Mouse (Mus musculus): Measurements from ENCODE around the gene Tsen54.

The Tsen54 gene

GRCm38 (mm10) chr11:115803072-115803709 is 11.3 kb upstream of the Tsen54 start:
- 86% methylated on average over 24 of the region's 24 CpGs for WGBS

DNA sequence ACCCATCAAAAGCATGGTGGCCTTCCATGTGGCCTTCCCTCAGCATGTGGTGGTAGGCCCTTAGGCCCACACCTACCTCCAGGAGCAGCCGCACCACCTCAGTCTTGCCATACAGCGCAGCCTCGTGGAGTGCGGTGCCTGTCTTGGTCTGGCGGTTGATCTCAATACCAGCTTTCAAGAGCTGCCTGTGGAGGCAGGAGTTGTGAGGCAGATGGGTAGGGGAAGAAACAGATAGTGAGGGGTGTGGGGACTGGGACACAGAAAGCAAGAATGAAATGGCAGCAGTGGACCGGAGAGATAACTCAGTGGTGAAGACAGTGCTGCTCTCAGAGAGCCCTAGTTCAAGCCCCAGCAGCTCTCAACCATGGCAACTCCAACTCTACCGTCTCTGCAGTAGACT is 9.5 kb upstream of the Tsen54 start:
- WGBS = 83% methylated on average over 7 of the region's 7 CpGs

- 67% methylated on average over 10 of the region's 10 CpGs for WGBS
Measured at GRCm38 (mm10) chr11:115806154-115806553, 8.4 kb upstream of the Tsen54 start.

GRCm38 (mm10) chr11:115807306-115807705 is 7.2 kb upstream of the Tsen54 start:
- 57% methylated on average over 6 of the region's 6 CpGs for whole genome bisulfite sequencing

DNA sequence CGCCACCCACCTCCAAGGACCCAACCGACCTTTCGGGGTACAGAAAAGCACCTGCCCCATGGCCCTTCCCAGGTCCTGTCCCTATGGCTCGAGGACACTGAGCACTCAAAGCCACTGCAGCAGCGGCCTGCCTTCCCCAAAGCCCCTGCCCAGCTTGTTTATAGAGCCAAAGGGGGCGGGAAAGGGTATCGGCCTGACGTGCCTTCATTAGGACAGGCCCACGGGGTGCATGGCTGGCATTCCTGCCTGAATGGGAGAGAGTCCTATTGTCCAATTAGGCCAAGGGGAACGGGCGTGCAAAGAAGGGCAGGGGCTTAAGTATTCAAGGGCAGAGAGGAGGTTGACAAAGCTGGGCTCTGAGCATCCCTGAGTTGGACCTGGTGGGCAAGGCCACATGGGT is 6.6 kb upstream of the Tsen54 start:
- 60% methylated on average over 11 of the region's 11 CpGs for WGBS

GRCm38 (mm10) chr11:115808696-115809310 is 5.7 kb upstream of the Tsen54 start:
- 46% methylated on average over 10 of the region's 10 CpGs for whole genome bisulfite sequencing

DNA sequence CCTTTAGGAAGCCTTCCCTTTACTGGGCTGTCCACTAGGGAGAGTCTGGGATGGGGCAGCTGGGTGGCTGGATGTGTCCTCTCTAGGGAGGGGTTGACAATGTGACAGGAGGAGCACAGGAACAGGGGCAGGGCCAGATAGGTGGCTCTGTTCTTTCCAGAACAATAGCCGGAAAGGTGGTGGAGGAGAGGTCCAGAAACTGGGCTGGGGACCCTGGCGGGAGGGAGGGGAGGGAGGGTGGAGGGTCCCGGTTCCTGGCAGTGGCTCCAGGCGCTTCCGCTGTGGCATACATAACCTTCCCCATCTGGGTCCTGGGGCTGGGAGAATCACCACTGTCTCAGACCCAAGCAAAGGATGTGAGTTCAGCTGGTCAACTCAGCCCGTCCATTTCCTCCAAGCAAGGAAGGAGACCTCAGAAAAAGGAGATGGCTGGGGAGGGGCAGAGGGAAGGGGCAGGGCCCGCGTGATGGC is 5.2 kb upstream of the Tsen54 start:
- WGBS = 52% methylated on average over 8 of the region's 8 CpGs

DNA sequence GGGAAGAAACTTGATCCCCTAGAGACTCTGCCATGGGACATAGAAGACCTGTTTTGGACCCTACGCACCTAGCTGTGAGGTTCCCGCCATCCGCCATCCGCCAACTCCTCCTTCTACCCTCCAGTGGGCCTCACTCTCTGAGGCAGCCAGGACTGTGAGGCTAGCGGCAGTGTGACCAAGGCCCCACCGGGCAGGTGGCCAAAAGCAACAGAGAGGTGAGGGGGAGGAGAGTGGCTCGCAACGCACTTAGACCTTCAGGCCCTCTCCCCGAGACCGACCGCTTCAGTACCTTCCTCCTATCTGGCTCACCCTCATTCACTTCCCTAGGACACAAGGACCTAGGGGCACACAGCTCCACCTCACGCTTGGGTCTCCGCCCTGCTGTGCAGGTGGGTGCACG is 4.1 kb upstream of the Tsen54 start:
- 64% methylated on average over 14 of the region's 14 CpGs for WGBS

- 60% methylated on average over 20 of the region's 20 CpGs for WGBS
Measured at GRCm38 (mm10) chr11:115811381-115812093, 3.0 kb upstream of the Tsen54 start.

DNA sequence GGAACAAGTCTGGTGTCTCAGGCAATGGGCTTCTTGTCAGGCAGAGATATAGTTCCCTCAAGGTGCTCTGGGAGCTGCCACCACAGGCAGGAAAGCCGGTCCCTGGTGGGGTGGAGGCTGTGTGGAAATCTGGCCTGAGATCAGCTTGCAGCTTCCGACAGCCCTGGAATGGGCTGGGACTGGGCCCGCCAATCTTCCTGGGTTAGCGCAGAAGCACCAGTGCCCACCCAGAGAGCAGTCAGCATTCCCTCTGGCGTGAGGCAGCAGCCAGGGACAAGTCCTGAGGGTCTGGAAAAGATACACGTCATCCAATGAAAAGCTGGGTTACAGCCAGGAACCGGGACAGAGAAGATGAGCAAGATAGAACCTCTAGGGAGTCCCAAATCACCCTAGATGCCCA is 2.4 kb upstream of the Tsen54 start:
- WGBS = 42% methylated on average over 7 of the region's 7 CpGs

GRCm38 (mm10) chr11:115812533-115813420 is 1.7 kb upstream of the Tsen54 start:
- 6% methylated on average over 28 of the region's 28 CpGs for WGBS

DNA sequence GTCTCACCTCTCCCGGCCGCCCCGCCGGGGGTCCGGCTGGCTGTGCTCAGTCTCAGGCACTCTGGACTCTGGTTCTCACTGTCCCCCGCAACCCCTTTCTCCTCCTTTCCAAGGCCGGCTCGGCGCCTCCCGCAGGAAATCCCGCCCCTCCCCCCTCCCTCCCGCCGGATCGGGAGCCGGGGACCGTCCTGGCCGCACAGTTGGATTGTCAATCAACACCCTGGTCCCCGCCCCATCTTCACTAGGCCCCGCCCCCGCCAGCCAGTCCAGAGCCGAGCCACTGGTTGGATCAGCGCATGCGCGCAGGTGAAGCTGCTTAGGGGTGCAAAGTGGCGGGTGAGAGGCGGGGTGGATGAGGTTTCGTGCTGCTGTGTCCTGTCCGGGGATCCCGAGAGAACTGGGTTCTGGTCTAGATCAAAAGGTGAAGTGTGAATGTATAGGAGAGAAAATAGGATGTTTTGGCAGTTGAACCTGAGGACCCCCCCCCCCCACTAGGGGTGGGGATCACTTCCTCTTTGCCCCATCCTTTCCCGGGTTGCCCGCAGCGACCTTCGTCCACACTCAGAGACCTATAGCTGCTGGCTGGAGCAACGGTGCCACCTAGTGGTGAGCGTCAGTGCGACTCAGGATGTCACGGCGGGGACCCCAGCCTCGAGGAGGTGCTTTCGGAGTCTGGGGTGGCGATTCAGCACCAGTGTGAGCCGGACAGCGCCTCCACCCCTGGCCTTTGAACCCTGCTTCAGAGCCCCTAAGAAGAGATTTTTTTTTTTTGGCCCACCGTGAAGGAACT is 822 bp upstream of the Tsen54 start, which contains the start of gene Caskin2:
TSS of gene Caskin2 (minus strand) at position 133 of the 790 bp plus-strand sequence.
- WGBS = under 1% methylated on average over 42 of the region's 44 CpGs

DNA sequence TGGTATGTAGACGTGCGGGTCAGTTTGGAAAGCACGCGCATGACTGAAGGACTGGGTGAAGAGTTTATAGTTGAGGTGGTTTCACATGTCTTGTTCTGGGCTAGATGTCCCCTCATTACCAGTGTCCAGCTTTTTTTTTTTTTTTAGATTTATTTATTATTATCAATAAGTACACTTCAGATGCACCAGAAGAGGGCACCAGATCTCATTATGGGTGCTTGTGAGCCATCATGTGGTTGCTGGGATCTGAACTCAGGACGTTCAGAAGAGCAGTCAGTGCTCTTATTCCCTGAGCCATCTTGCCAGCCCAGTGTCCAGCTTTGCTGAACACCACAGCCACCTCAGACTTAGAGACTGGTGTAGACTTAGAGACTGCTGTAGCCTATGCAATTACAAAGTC is 2.8 kb downstream of the Tsen54 start:
- WGBS = 85% methylated on average over 5 of the region's 5 CpGs

- 82% methylated on average over 16 of the region's 16 CpGs for WGBS
Measured at GRCm38 (mm10) chr11:115819915-115820623, 5.5 kb downstream of the Tsen54 start.

DNA sequence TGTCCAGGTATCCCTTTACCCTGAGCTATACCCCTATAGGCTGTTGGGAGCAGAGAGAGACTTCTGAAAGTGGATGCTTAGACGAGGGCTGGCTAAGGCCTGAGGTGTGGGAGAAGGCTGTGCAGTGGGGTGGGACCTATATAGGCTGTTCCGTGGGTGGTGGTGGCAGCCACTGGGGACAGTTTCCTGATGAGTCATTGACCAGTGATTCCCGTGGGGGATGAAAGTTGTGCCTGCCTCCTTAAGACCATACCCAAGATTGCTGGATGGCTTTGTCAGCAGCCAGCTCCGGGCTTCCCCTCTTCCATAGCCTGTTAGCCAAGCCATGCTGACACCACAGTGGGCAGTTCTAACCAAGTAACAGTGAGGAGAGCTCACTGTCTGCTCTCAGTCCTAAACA is 6.5 kb downstream of the Tsen54 start:
- 43% methylated on average over 4 of the region's 4 CpGs for WGBS

DNA sequence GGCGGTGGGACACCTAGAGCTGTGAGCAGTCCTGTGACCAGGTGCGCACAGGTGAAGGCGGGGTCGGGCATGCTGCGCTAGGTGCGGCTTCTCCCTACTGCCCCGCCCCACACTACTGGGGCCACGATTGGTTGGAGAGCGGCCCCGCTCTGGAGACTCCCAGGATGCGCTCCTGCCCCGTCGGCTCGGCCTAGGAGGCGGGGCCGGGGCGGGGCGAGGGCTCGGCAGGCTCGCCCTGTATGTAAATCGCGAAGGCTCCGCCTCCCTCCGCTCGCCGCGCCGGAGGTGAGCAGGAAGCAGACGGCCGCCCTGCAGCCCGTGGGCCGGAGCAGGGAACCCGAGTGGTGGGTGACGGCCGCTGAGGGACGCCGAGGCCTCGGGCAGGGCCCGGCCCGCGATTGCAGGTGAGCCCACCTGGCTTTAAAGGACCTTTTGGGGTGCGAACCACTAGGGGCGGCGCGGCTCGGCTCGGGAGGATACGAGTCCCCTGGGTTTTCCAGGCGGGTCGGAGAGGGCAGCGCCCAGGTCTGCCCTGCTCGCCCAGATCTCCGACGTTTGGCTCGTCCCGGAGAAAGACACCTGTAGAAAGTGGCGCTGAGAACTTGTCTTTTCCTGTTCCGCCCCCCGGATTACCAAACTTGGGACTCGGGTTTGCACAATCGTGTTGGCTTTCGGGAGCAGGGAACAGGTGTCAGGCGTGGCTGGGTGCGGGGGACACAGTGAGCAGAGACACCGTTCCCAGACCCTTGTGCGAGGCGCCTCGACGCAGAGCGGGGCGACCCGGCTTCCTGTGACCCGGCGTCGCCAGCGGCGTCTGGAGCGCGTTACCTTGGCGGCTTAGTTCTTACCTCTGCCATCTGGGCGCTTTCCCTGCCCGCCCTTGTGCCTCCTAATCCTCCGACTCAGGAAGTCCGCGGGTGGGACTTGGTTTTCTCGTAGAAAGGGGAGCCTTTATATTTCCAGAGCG is 9.5 kb downstream of the Tsen54 start, which contains the start of gene Llgl2:
TSS of gene Llgl2 (plus strand) at position 276 of the 967 bp plus-strand sequence.
- 2% methylated on average over 87 of the region's 87 CpGs for WGBS

- WGBS = 38% methylated on average over 11 of the region's 11 CpGs
Measured at GRCm38 (mm10) chr11:115824813-115825212, 10.3 kb downstream of the Tsen54 start.

DNA sequence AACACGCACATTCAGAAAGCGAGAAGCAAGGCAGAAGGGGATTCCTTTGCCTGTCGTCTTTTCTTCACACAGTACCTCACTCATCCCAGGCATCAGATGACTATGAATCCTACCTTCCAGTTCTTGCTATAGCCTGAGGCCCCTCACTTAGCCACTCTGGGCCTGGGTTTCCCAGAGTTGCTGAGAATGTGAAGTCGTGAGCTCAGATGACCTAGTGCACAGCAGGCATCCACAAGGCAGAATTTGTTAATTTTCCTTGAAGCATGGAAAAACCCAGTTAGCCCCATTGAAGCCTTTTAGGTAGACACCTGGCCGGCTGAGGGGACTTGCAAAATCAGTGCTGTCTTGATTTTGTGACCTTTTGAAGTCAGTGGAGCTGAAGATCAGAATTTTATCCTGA is 12.0 kb downstream of the Tsen54 start:
- WGBS = 78% methylated on average over 5 of the region's 5 CpGs

- WGBS = 93% methylated on average over 6 of the region's 6 CpGs
Measured at GRCm38 (mm10) chr11:115827624-115828023, 13.1 kb downstream of the Tsen54 start.
